Mouse (Mus musculus): Measurements from ENCODE around the gene App.
A peak's percentile ranks its signal among the peaks of the same experiment; 100 is the strongest.

Gene App

GRCm38 (mm10) chr16:85173373-85174081 lies at the start of gene App:
TSS of gene App (minus strand) at chr16:85173766.
- DNase-seq (ENCODE audit: low read depth, low spot score), result peak; percentile 66

- peak; percentile 40 for DNase-seq (ENCODE audit: low read depth, low spot score)
These were observed 42.3 kb upstream of the App start for GRCm38 (mm10) chr16:85215846-85216245.

GRCm38 (mm10) chr16:85215173-85215572 lies 41.6 kb upstream of the App start:
- no peak for DNase-seq (ENCODE audit: low read depth, low spot score)

GRCm38 (mm10) chr16:85195622-85196021 lies 22.1 kb upstream of the App start:
- no peak for DNase-seq (ENCODE audit: low read depth, low spot score)

- no peak for DNase-seq (ENCODE audit: low read depth, low spot score)
These were observed 21.6 kb upstream of the App start for GRCm38 (mm10) chr16:85195167-85195566.

- DNase-seq (ENCODE audit: low read depth, low spot score), result no peak
These were observed 7.9 kb upstream of the App start for GRCm38 (mm10) chr16:85181502-85181901.

- DNase-seq (ENCODE audit: low read depth, low spot score), result no peak
These were observed 7.1 kb upstream of the App start for GRCm38 (mm10) chr16:85180710-85181109.

GRCm38 (mm10) chr16:85176666-85177065 lies 3.1 kb upstream of the App start:
- DNase-seq (ENCODE audit: low read depth, low spot score), result no peak

GRCm38 (mm10) chr16:85172571-85173372 lies 794 bp downstream of the App start:
- DNase-seq (ENCODE audit: low read depth, low spot score), result no peak

GRCm38 (mm10) chr16:85171976-85172570 lies 1.5 kb downstream of the App start:
- DNase-seq (ENCODE audit: low read depth, low spot score), result peak; percentile 78

GRCm38 (mm10) chr16:85170826-85171510 lies 2.6 kb downstream of the App start:
- no peak for DNase-seq (ENCODE audit: low read depth, low spot score)

GRCm38 (mm10) chr16:85168821-85169220 lies 4.7 kb downstream of the App start:
- DNase-seq (ENCODE audit: low read depth, low spot score), result no peak

- no peak for DNase-seq (ENCODE audit: low read depth, low spot score)
These were observed 7.4 kb downstream of the App start for GRCm38 (mm10) chr16:85166205-85166604.

GRCm38 (mm10) chr16:85165631-85166030 lies 7.9 kb downstream of the App start:
- DNase-seq (ENCODE audit: low read depth, low spot score), result no peak

GRCm38 (mm10) chr16:85165177-85165576 lies 8.4 kb downstream of the App start:
- no peak for DNase-seq (ENCODE audit: low read depth, low spot score)

- no peak for DNase-seq (ENCODE audit: low read depth, low spot score)
These were observed 10.8 kb downstream of the App start for GRCm38 (mm10) chr16:85162779-85163178.

- DNase-seq (ENCODE audit: low read depth, low spot score), result no peak
These were observed 13.4 kb downstream of the App start for GRCm38 (mm10) chr16:85160140-85160539.

GRCm38 (mm10) chr16:85157796-85158546 lies 15.6 kb downstream of the App start:
- DNase-seq (ENCODE audit: low read depth, low spot score), result no peak

GRCm38 (mm10) chr16:85157156-85157555 lies 16.4 kb downstream of the App start:
- no peak for DNase-seq (ENCODE audit: low read depth, low spot score)

GRCm38 (mm10) chr16:85155836-85156235 lies 17.7 kb downstream of the App start:
- DNase-seq (ENCODE audit: low read depth, low spot score), result no peak

GRCm38 (mm10) chr16:85152457-85152856 lies 21.1 kb downstream of the App start:
- DNase-seq (ENCODE audit: low read depth, low spot score), result no peak

Data from telencephalon, adult 2 months (tissue).